Mouse (Mus musculus): ENCODE results near the gene Ccr1. TPM values are rescaled to one million over a fixed set of nuclear protein-coding genes. Genes with fewer than 3 reads are reported as not detected.

Gene Ccr1
- 5.0 and 6.3 TPM in 2 replicates for polyA plus RNA-seq (2015; fragmentation: Nextera tagmentation; extraction: Ambion mirVana)

DNA sequence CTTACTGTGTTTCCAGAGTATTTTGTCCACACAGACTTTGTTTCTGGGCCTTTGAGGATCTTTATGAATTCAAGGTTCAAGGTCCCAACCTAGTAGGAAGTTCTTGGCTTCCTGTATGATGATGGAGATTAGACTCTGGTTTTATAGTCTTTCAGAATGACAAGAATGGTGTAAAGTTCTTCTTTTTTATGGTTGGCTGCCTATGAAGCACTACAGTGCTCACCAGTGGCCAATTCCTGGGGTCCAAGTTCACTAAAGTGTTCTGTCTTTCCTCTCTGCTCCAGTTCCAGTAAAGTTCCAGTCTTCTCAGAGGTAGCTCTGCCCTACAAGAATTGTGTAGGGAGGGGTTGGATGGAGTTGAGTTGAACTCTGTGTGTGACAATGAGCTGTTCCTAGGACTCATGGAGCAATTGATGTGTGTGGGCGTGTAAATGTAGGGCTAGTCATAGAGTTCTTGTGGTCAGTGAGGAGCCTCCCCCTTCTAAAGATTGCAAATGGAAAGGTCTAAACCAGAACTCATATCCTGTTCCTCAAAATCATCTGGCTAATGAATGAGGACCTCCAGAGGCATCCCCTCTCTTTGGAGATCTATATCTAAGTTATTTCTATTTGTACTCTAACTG, at the start of gene Ccr1:
Gene Ccr1 (minus strand): TSS at position 403 of the 623 bp plus-strand sequence.

DNA sequence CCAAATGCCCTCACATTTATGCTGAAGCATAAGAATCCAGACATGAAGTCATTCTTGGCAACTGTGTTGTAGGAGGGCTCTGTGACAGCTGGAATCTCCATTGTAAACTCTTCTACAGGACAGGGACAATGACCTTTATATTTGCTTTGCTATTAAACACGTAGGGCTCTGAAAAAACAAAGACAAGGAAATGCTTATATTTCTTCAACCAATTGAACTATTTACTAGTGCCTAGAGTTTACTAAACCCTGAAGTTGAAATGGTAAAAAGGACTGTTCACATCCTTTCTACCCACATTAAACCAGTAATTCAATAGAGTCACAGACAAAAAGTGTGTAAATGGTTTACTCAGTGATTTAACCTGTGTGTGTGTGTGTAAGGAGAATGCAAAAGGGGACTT, 9.8 kb upstream of the Ccr1 start, which contains the start of gene Ccr1l1:
Gene Ccr1l1 (minus strand): TSS at position 101 of the 400 bp plus-strand sequence.

Other genes with a start within 250 kb of the Ccr1 start
- 0.28 and 0.40 TPM in 2 replicates for gene Cxcr6, start 162.2 kb downstream of the Ccr1 start, polyA plus RNA-seq (2015; fragmentation: Nextera tagmentation; extraction: Ambion mirVana)
- 7.4 and 15.2 TPM in 2 replicates for gene Fyco1, start 116.8 kb downstream of the Ccr1 start, polyA plus RNA-seq (2015; fragmentation: Nextera tagmentation; extraction: Ambion mirVana)
- gene Xcr1, start 106.7 kb downstream of the Ccr1 start, polyA plus RNA-seq (2015; fragmentation: Nextera tagmentation; extraction: Ambion mirVana): 0.05 and 0.14 TPM in 2 replicates
- gene Ccr1l1, start 9.7 kb upstream of the Ccr1 start, polyA plus RNA-seq (2015; fragmentation: Nextera tagmentation; extraction: Ambion mirVana): 0.25 TPM in 1 of 2 replicates, not detected in the other
- 0.11 and 0.22 TPM in 2 replicates for gene Ccr3, start 53.3 kb upstream of the Ccr1 start, polyA plus RNA-seq (2015; fragmentation: Nextera tagmentation; extraction: Ambion mirVana)
- gene Ccr2, start 133.3 kb upstream of the Ccr1 start, polyA plus RNA-seq (2015; fragmentation: Nextera tagmentation; extraction: Ambion mirVana): 1.1 TPM in 2 replicates
- gene Ccr5, start 152.9 kb upstream of the Ccr1 start, polyA plus RNA-seq (2015; fragmentation: Nextera tagmentation; extraction: Ambion mirVana): 1.6 and 2.7 TPM in 2 replicates

All from adrenal gland, postnatal 0 days (tissue).